Mouse (Mus musculus): ENCODE data around the gene Calm4. TPM values are rescaled to one million over a fixed set of nuclear protein-coding genes. Genes with fewer than 3 reads are reported as not detected.

Gene Calm4
- polyA plus RNA-seq, 1 experiment = 0.05 TPM

DNA sequence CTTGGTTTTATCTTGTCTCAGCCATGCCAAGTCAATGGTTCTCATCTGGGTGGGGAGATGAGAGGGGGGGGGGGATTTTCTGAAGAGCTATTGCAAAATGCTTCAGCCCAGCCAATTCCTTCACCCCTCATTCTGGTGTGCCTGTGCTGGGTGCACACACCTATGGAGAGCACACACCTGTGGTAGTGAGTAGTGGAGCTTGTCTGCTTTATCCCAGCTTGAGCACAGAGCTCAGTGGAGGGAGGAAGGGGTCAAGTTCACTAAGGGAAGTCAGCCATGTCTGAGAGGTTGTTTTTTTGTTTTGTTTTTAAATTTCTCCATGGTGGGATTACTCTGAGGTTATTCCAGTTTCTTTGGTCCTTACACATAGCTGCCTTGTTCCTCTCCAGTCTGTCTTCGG lies 18.7 kb downstream of the Calm4 start:
- Histone ChIP-seq H3K79me2 (ENCODE audit: control insufficient read depth, insufficient read depth) (no peaks in the 10 kb centered on the region), H3ac (ENCODE audit: control insufficient read depth, insufficient read length) (no peak overlapping the region), H3K36me3 (ENCODE audit: control insufficient read depth, insufficient read depth) (no peaks in the 10 kb centered on the region), H3K4me3 (no peak overlapping the region), H3K27me3 (ENCODE audit: control insufficient read depth, insufficient read depth, insufficient read length) (no peaks in the 10 kb centered on the region), H3K4me2 (ENCODE audit: low read depth) (no peak overlapping the region)
- no peak for TF ChIP-seq MYOG (IDR thresholded peaks at IDR 0.05; ENCODE audit: control insufficient read depth in 1 of 3, insufficient read depth in 1 of 3, insufficient read length in 2 of 3, low read depth in 2 of 3)
- TF ChIP-seq MAX (IDR thresholded peaks at IDR 0.05; ENCODE audit: low read depth) = no peak
- no peak for TF ChIP-seq REST (IDR thresholded peaks at IDR 0.05; ENCODE audit: insufficient read depth, insufficient read length)
- no peak for TF ChIP-seq MYOD1 (IDR thresholded peaks at IDR 0.05; ENCODE audit: control insufficient read depth in 1 of 3, insufficient read length in 2 of 3, low read depth in 2 of 3)
- TF ChIP-seq SRF (IDR thresholded peaks at IDR 0.05; ENCODE audit: control insufficient read depth, insufficient read length, low read depth) = no peak
- no peak for TF ChIP-seq USF1 (IDR thresholded peaks at IDR 0.05; ENCODE audit: low read depth)
- no peak for TF ChIP-seq E2F4 (IDR thresholded peaks at IDR 0.05; ENCODE audit: insufficient read depth)
- TF ChIP-seq TCF12 (IDR thresholded peaks at IDR 0.05; ENCODE audit: insufficient read depth, poor library complexity, severe bottlenecking) = no peak
- TF ChIP-seq POLR2A (IDR thresholded peaks at IDR 0.05; ENCODE audit: insufficient read length, low read depth) = no peak
- TF ChIP-seq CEBPB (IDR thresholded peaks at IDR 0.05; ENCODE audit: insufficient read depth, poor library complexity, severe bottlenecking) = no peak
- TF ChIP-seq TCF3 (IDR thresholded peaks at IDR 0.05; ENCODE audit: insufficient read length, low read depth) = no peak
- no peak for TF ChIP-seq POLR2AphosphoS2 (IDR thresholded peaks at IDR 0.05; ENCODE audit: insufficient read length, low read depth)

DNA sequence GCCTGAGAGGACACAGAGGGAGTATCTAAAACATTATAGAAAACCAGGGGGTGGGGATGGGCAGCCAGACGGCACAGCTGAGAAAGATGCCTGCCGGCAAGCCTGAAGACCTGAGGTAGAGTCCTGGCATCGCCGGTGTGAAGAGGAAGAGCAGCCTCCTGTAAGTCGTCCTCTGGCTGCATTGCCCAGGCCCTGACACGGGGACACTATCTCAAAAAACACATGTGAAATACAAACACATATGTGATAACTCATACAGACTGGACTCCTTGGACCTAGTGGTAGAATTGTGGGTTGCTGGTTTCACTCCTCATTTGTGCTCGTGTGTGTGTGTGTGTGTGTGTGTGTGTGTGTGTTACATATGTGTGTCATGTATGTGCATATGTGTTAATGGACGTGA lies 23.7 kb downstream of the Calm4 start:
- Histone ChIP-seq H3K36me3 (ENCODE audit: control insufficient read depth, insufficient read depth) (no peaks in the 10 kb centered on the region), H3K4me3 (no peak overlapping the region), H3K27me3 (ENCODE audit: control insufficient read depth, insufficient read depth, insufficient read length) (no peaks in the 10 kb centered on the region), H3K4me2 (ENCODE audit: low read depth) (no peak overlapping the region), H3ac (ENCODE audit: control insufficient read depth, insufficient read length) (no peak overlapping the region), H3K79me2 (ENCODE audit: control insufficient read depth, insufficient read depth) (no peaks in the 10 kb centered on the region)
- no peak for TF ChIP-seq REST (IDR thresholded peaks at IDR 0.05; ENCODE audit: insufficient read depth, insufficient read length)
- no peak for TF ChIP-seq CEBPB (IDR thresholded peaks at IDR 0.05; ENCODE audit: insufficient read depth, poor library complexity, severe bottlenecking)
- no peak for TF ChIP-seq TCF3 (IDR thresholded peaks at IDR 0.05; ENCODE audit: insufficient read length, low read depth)
- TF ChIP-seq MYOD1 (IDR thresholded peaks at IDR 0.05; ENCODE audit: control insufficient read depth in 1 of 3, insufficient read length in 2 of 3, low read depth in 2 of 3) = no peak
- TF ChIP-seq USF1 (IDR thresholded peaks at IDR 0.05; ENCODE audit: low read depth) = no peak
- no peak for TF ChIP-seq POLR2AphosphoS2 (IDR thresholded peaks at IDR 0.05; ENCODE audit: insufficient read length, low read depth)
- TF ChIP-seq MYOG (IDR thresholded peaks at IDR 0.05; ENCODE audit: control insufficient read depth in 1 of 3, insufficient read depth in 1 of 3, insufficient read length in 2 of 3, low read depth in 2 of 3) = no peak
- no peak for TF ChIP-seq TCF12 (IDR thresholded peaks at IDR 0.05; ENCODE audit: insufficient read depth, poor library complexity, severe bottlenecking)
- TF ChIP-seq MAX (IDR thresholded peaks at IDR 0.05; ENCODE audit: low read depth) = no peak
- TF ChIP-seq POLR2A (IDR thresholded peaks at IDR 0.05; ENCODE audit: insufficient read length, low read depth) = no peak
- TF ChIP-seq SRF (IDR thresholded peaks at IDR 0.05; ENCODE audit: control insufficient read depth, insufficient read length, low read depth) = no peak
- no peak for TF ChIP-seq E2F4 (IDR thresholded peaks at IDR 0.05; ENCODE audit: insufficient read depth)

DNA sequence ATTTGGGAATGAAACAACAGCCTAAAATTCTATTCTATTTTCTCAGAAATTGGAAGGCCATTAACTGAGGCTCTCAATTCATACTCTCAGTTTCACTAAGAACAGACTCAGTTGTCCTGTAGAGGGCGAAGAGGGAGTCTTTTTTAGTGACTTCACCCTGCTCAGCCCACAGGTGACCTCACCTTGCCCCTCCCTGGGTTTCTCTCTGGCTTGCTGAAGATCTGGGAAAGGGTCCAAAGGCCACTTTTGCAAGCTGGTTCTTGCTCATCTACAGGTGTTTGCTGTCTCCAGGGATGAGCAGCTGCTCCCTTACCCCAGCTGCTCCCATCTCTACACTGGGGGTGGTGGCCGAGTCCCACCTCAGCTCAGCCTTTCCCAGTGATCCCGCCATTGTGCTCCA lies 24.8 kb downstream of the Calm4 start:
- Histone ChIP-seq H3K4me3 (no peak overlapping the region), H3K4me2 (ENCODE audit: low read depth) (no peak overlapping the region), H3K79me2 (ENCODE audit: control insufficient read depth, insufficient read depth) (no peaks in the 10 kb centered on the region), H3K36me3 (ENCODE audit: control insufficient read depth, insufficient read depth) (no peaks in the 10 kb centered on the region), H3ac (ENCODE audit: control insufficient read depth, insufficient read length) (no peak overlapping the region), H3K27me3 (ENCODE audit: control insufficient read depth, insufficient read depth, insufficient read length) (no peaks in the 10 kb centered on the region)
- TF ChIP-seq MAX (IDR thresholded peaks at IDR 0.05; ENCODE audit: low read depth) (no peak), MYOG (IDR thresholded peaks at IDR 0.05; ENCODE audit: control insufficient read depth in 1 of 3, insufficient read depth in 1 of 3, insufficient read length in 2 of 3, low read depth in 2 of 3) (no peak), TCF12 (IDR thresholded peaks at IDR 0.05; ENCODE audit: insufficient read depth, poor library complexity, severe bottlenecking) (no peak), MYOD1 (IDR thresholded peaks at IDR 0.05; ENCODE audit: control insufficient read depth in 1 of 3, insufficient read length in 2 of 3, low read depth in 2 of 3) (no peak), POLR2A (IDR thresholded peaks at IDR 0.05; ENCODE audit: insufficient read length, low read depth) (no peak)

DNA sequence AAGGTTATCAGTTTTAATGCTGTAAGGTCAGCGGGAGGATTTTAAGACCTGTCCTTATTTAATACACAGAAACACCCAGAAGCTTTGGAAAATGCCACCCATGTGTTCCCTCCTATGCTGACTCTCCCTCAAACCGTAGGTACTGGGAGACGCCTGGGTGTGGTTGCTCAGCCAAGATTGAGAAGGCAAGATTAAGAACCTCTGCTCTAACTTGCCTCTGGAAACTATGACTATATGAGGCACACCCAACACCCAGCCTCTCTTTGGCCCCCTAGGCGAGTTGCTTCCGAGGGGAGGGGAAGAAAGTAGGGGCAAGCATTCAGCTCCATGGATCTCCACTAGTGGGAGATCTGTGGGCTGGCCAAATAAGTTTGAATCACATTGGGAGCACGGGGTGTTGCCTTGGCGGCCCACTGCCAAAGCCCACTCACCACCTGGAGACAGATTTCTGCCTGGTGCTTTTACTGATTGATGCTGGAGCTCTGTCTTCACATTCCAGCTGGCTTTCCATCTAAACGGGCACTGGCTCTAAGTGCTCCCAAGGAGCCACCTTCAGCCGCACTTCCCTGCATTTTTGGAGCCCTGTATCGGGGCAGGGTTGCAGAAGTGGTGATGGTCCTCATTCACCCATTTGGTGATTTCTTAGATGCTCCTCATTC lies 25.5 kb downstream of the Calm4 start:
- Histone ChIP-seq H3K4me3 (no peak overlapping the region), H3K27me3 (ENCODE audit: control insufficient read depth, insufficient read depth, insufficient read length) (no peaks in the 10 kb centered on the region), H3ac (ENCODE audit: control insufficient read depth, insufficient read length) (no peak overlapping the region), H3K79me2 (ENCODE audit: control insufficient read depth, insufficient read depth) (no peaks in the 10 kb centered on the region), H3K36me3 (ENCODE audit: control insufficient read depth, insufficient read depth) (no peaks in the 10 kb centered on the region), H3K4me2 (ENCODE audit: low read depth) (no peak overlapping the region)
- no peak for TF ChIP-seq E2F4 (IDR thresholded peaks at IDR 0.05; ENCODE audit: insufficient read depth)

DNA sequence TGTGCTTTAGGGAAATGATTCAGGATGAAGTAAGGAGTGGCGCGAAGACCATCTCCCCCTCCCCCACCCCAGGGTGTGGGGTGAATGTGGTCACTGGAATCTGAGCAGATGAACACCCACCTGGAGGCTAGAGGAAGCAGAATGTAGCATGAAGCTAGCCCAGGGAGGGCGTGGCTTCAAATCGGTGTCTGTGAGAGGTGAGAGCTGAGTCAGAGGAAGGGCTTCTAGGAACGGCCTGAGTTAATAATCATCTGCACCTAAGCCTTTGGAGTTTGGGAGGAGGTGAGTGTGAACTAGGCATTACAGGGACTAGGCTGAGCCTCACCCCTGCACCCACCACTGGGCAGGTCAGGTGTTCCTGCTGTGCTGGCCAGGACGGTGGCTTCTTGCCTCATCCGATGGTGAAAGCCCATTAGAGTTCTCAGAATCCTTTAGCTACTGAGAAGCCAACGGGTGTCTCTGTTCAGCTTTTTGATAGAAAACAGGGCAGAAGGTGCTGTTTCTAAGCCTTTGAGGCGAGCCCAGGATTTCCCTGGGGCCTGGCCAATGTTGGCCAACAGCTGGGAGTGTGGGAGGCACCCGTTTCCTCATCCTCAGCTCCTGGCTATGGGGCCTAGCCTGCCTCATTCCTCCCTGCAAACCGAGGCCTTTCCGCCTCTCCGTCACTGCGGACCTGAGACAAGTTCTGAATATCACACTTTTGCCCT lies 28.2 kb downstream of the Calm4 start:
- no peak overlapping the region for H3K4me3 ChIP-seq
- H3K79me2 ChIP-seq (ENCODE audit: control insufficient read depth, insufficient read depth) = no peaks in the 10 kb centered on the region
- H3K4me2 ChIP-seq (ENCODE audit: low read depth) = no peak overlapping the region
- H3K36me3 ChIP-seq (ENCODE audit: control insufficient read depth, insufficient read depth) = no peaks in the 10 kb centered on the region
- H3ac ChIP-seq (ENCODE audit: control insufficient read depth, insufficient read length) = no peak overlapping the region
- TF ChIP-seq MYOD1 (IDR thresholded peaks at IDR 0.05; ENCODE audit: control insufficient read depth in 1 of 3, insufficient read length in 2 of 3, low read depth in 2 of 3) (peak in 1 of 3 experiments; percentile 37), USF1 (IDR thresholded peaks at IDR 0.05; ENCODE audit: low read depth) (no peak), MYOG (IDR thresholded peaks at IDR 0.05; ENCODE audit: control insufficient read depth in 1 of 3, insufficient read depth in 1 of 3, insufficient read length in 2 of 3, low read depth in 2 of 3) (peak in 1 of 3 experiments; percentile 13)
- no peaks in the 10 kb centered on the region for H3K27me3 ChIP-seq (ENCODE audit: control insufficient read depth, insufficient read depth, insufficient read length)
